Mouse (Mus musculus) thymus, adult 2 months (tissue): Measurements from ENCODE around the gene P2ry2. TPM values are rescaled to one million over a fixed set of nuclear protein-coding genes. Genes with fewer than 3 reads are reported as not detected.

Source experiments
- DNase-seq: peaks from one replicate; pipeline ENCODE4 v3.0.0; 2021
- H3K27ac ChIP-seq: fragments of 200-500 bp; 2 replicates; pipeline ENCODE4 v1.5.1; 2012; ENCODE audit warnings: low read length, control low read depth; ENCODE audit not compliant: control insufficient read depth, insufficient read depth
- H3K27me3 ChIP-seq: fragments of 200-500 bp; 2 replicates; pipeline ENCODE4 v1.6.1; 2012; ENCODE audit warnings: mild to moderate bottlenecking, low read length, moderate library complexity, mixed read lengths; ENCODE audit not compliant: control insufficient read depth, insufficient read depth
- H3K36me3 ChIP-seq: fragments of 200-500 bp; 2 replicates; pipeline ENCODE4 v1.6.1; 2012; ENCODE audit warnings: mild to moderate bottlenecking, low read length, moderate library complexity; ENCODE audit not compliant: control insufficient read depth, insufficient read depth
- H3K4me1 ChIP-seq: fragments of 200-500 bp; replicated peaks from 2 replicates; pipeline ENCODE4 v1.6.1; 2012; ENCODE audit warnings: low read length; ENCODE audit not compliant: control insufficient read depth, insufficient read depth
- H3K4me3 ChIP-seq: fragments of 200-500 bp; 2 replicates; pipeline ENCODE4 v1.5.1; 2012; ENCODE audit warnings: mild to moderate bottlenecking, low read length, control low read depth, moderate library complexity; ENCODE audit not compliant: control insufficient read depth, insufficient read depth
- CTCF ChIP-seq: fragments of 200-500 bp; IDR thresholded peaks from 2 replicates; pipeline ENCODE4 v1.5.1; 2012; ENCODE audit warnings: mild to moderate bottlenecking, control low read depth, low read length, moderate library complexity, borderline replicate concordance; ENCODE audit not compliant: control insufficient read depth, poor library complexity, insufficient read depth; ENCODE audit errors: extremely low read depth
- POLR2A ChIP-seq: fragments of 200-500 bp; IDR thresholded peaks from 2 replicates; pipeline ENCODE4 v1.6.1; 2012; ENCODE audit warnings: mild to moderate bottlenecking, low read length, control low read depth, moderate library complexity; ENCODE audit not compliant: control insufficient read depth, poor library complexity, insufficient read depth; ENCODE audit errors: extremely low read depth
- WGBS: fragments of 180-500 bp; shearing (Covaris S2); methylation state at CpG from one replicate; pipeline ENCODE4 v1.1.7; 2018; 5-methylcytosine and 5-hydroxymethylcytosine counted together
- polyA plus RNA-seq: library from polyadenylated mRNA; depleted of rRNA; stranded (reverse); fragments of >200 nt; gene quantifications from 2 replicates; pipeline ENCODE4 v1.2.3, GENCODE M21; 2012; rRNA removed

The P2ry2 gene
- 4.3 and 5.3 TPM in 2 replicates for polyA plus RNA-seq

DNA sequence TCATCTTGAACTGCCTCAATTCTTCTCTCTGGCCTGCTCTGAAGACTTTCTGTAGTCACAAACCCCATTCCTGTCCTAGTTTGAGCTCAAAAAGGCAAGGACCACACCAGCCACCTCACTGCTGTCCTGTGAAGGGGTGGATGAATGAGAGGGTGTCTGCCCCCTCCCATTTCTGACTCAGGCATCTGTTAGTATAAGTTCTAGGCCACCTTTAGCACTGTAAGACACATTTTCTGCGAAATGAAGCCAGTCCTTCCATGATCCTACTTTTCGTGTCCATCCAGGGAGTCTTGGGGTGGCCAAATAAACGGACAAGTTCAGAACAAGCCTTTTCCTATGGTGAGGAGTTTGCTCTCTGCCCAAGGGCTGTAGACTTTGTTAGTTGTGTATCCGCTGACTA lies at the start of gene P2ry2:
TSS of gene P2ry2 (minus strand) at position 326 of the 400 bp plus-strand sequence.
- H3K4me1 ChIP-seq: peaks cover 5% of the 10 kb centered on the region
- H3K4me3 ChIP-seq: peak within 1 kb of the TSS; percentile 38
- TF ChIP-seq POLR2A (no peak), CTCF (no peak)
- no peak within 1 kb of the TSS for H3K27ac ChIP-seq
- 90% methylated on average over 4 of the region's 4 CpGs for WGBS
- H3K27me3 ChIP-seq: peaks cover 6% of the 10 kb centered on the region; the same call in 1 of the 2 replicates
- no peak for DNase-seq
- no peaks in the 10 kb centered on the region for H3K36me3 ChIP-seq

DNA sequence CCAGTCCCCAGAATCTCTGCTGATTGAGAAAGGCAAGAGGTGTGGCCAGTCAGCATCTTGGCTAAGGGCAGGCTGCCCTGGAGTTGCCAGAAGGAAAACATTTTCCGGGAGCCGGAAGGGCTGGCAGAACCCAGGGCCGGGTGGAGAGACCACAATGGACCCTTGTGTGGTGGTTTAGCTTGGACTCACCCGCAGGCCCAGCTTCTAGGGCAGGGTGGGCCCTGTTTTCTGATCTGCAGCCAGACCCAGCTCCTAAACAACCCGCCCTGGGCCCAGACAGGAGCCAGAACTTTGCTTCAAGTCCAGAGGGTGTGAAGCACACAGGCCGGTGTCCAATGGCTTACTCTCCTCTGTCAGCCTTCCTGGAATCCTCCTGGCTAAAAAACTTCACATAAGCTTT lies 49.6 kb upstream of the P2ry2 start:
- Histone ChIP-seq H3K27me3 (no peaks in the 10 kb centered on the region), H3K4me3 (no peak overlapping the region), H3K36me3 (no peaks in the 10 kb centered on the region), H3K4me1 (peaks cover 14% of the 10 kb centered on the region), H3K27ac (no peak overlapping the region)
- DNase-seq: no peak
- 94% methylated on average over 6 of the region's 6 CpGs for WGBS
- TF ChIP-seq POLR2A (no peak), CTCF (no peak)

DNA sequence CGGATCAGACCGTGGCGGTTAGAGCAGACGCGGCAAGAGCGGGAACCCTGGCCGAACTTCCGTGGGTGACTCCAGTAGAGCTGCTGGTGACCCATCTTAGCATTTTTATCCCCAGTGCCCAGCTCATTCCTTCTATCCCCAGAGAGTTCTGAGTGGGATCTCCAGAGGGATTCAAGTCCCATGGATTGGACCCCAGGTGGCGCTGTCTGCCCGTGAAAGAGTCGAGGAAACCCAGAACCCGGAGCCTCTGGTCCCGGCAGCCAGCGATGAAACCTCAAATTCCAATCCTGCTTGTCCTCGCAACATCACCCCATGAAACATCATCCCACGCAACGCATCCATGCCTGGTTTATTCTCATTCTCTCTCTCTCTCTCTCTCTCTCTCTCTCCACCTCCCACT lies 48.7 kb upstream of the P2ry2 start:
- TF ChIP-seq POLR2A (no peak), CTCF (peak; percentile 80; the same call in 1 of the 2 replicates)
- peak; percentile 76 for DNase-seq
- no peaks in the 10 kb centered on the region for H3K27me3 ChIP-seq
- H3K27ac ChIP-seq: no peak overlapping the region
- 27% methylated on average over 17 of the region's 17 CpGs for WGBS
- peaks cover 14% of the 10 kb centered on the region for H3K4me1 ChIP-seq
- H3K4me3 ChIP-seq: peak overlapping the region; percentile 36
- no peaks in the 10 kb centered on the region for H3K36me3 ChIP-seq

DNA sequence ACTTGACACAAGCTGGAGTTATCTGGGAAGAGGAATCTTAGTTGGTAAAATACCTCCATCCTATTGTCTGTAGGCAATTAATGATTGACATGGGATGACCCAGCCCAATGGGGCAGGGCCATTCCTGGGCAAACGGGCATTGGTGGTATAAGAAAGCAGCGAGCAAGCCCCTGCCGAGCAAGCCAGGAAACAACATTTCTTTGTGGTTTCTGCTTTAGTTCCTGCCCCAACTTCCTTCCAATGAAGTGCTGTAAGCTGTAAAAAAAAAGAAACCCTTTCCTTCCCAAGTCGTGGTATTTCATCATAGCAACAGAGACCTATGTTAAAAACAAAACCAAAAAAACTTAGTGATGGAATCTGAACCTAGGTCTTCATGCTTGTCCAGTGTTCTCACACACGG lies 47.8 kb upstream of the P2ry2 start:
- H3K4me3 ChIP-seq: no peak overlapping the region
- H3K4me1 ChIP-seq: peaks cover 14% of the 10 kb centered on the region
- peak overlapping the region; percentile 40 for H3K27ac ChIP-seq
- DNase-seq: peak; percentile 36
- H3K36me3 ChIP-seq: no peaks in the 10 kb centered on the region
- no peak for TF ChIP-seq CTCF
- 6% methylated on average over 5 of the region's 5 CpGs for WGBS
- H3K27me3 ChIP-seq: no peaks in the 10 kb centered on the region

DNA sequence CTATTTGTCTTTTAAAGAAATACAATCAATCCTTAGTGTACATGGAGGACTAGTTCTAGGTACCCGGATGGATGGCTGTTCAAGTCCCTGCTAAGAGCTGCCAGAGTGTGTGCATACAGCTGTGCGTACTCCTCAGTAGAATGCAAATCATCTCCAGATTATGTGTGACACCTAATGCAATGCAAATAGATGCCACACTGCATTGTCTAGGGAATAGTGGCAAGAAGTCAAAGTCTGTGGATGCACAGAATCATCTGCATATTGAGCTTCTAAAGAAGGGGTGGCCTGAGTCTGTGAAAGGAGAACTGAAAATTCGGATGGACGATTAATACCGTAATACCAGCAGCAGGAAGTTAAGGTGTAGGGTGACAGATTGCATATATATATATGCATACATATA lies 46.5 kb upstream of the P2ry2 start:
- WGBS: 88% methylated on average over 5 of the region's 5 CpGs
- TF ChIP-seq CTCF: no peak
- no peak for TF ChIP-seq POLR2A
- Histone ChIP-seq H3K4me3 (no peak overlapping the region), H3K27ac (no peak overlapping the region), H3K4me1 (peaks cover 14% of the 10 kb centered on the region), H3K36me3 (no peaks in the 10 kb centered on the region), H3K27me3 (no peaks in the 10 kb centered on the region)
- no peak for DNase-seq

DNA sequence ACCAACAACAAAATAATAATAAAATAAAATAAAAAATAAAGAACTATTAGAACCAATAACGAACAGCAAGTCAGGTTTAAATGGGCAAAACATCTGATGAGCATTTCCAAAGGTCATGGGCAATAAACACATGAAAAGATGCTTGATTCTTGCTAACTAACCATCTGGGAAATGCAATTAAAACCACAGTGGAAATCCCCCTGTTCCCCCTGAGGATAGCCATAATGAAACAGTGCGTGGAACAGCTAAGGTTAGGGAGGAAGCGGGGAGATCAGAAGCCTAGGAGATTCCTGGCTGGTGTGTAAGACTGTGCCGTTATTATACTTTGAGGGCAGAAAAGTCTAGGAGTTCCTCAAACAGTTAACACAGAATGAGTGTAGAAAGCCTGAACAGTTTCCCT lies 44.6 kb upstream of the P2ry2 start:
- H3K27ac ChIP-seq: no peak overlapping the region
- no peaks in the 10 kb centered on the region for H3K27me3 ChIP-seq
- no peak for DNase-seq
- TF ChIP-seq CTCF (no peak), POLR2A (no peak)
- no peaks in the 10 kb centered on the region for H3K36me3 ChIP-seq
- WGBS: 53% methylated on average over 4 of the region's 4 CpGs
- no peak overlapping the region for H3K4me3 ChIP-seq
- H3K4me1 ChIP-seq: peaks cover 14% of the 10 kb centered on the region

DNA sequence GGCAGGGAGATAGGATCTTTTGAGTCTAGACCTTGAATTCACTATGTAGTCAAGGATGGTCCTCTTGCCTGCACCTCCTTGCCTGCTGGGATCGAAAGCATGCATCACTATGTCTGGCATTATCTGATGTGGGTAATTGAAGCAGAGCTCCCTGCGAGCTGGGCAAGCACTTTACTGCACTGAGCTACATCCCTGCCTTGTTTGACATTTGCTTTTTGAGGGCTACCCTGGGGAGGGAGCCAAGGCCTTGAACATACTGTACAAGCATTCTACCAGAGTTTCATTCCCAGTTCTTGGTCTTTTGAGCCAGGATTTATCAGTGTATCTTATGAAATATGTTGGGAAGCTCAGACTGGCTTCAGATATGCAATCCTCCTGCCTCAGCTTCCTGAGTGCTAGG lies 40.5 kb upstream of the P2ry2 start:
- H3K4me1 ChIP-seq: no peaks in the 10 kb centered on the region
- no peaks in the 10 kb centered on the region for H3K36me3 ChIP-seq
- 87% methylated on average over 2 of the region's 2 CpGs for WGBS
- no peak overlapping the region for H3K27ac ChIP-seq
- H3K27me3 ChIP-seq: no peaks in the 10 kb centered on the region
- TF ChIP-seq POLR2A (no peak), CTCF (no peak)
- no peak overlapping the region for H3K4me3 ChIP-seq
- no peak for DNase-seq
